Mouse (Mus musculus): ENCODE results near the gene Psmc3ip. TPM values are rescaled to one million over a fixed set of nuclear protein-coding genes. Genes with fewer than 3 reads are reported as not detected.

The Psmc3ip gene
- polyA plus RNA-seq, 1 experiment from 2014 or later = 23.4 TPM

DNA sequence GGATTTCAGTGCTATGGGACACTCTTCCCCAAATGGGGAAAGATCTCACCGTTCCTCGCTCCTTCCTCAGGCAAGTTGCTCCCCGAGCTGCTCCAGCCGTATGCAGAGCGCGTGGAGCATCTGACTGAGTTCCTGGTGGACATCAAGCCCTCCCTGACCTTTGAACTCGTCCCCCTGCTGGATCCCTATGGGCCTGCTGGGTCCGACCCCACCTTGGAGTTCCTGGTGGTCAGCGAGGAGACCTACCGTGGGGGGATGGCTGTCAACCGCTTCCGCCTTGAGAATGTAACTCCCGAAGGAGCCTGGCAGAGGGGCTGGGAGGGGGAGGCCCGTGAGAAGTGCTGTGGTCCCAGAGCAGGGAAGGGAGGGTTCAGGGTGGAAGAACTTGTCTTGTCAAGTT lies 11.0 kb downstream of the Psmc3ip start:
- H3K27me3 ChIP-seq = peaks cover 20% of the 10 kb centered on the region
- H3K4me2 ChIP-seq = no peak overlapping the region
- 86% methylated on average over 14 of the region's 14 CpGs for WGBS
- H3K9me3 ChIP-seq = no peaks in the 10 kb centered on the region
- peaks cover 55% of the 10 kb centered on the region for H3K4me1 ChIP-seq (replicated peaks)
- peaks cover 17% of the 10 kb centered on the region for H3K36me3 ChIP-seq
- ATAC-seq (ENCODE audit: low FRiP score) = no peak
- no peak overlapping the region for H3K4me3 ChIP-seq
- no peak overlapping the region; the same call in 1 of the 2 replicates for H3K9ac ChIP-seq
- H3K27ac ChIP-seq = no peak overlapping the region

DNA sequence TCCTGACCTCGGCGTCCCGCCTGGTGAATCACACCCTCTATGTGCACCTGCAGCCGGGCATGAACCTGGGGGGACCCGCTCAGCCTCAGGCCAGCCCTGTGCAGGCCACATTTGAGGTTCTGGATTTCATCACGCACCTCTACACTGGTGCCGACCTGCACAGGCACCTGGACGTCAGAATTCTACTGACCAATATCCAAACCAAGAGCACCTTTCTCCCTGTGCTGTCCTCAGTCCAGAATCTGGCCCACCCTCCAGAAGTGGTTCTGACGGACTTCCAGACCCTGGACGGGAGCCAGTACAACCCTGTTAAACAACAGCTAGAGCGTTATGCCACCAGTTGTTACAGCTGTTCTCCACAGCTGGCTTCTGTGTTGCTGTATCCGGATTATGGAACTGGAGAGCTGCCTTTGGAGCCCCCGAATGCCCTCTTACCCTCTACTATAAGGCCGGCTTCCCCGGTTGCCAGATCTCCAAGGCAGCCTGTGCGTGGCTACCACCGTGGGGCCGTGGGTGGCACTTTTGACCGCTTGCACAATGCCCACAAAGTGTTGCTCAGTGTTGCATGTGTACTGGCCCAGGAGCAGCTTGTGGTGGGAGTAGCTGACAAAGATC lies 12.0 kb downstream of the Psmc3ip start:
- H3K9me3 ChIP-seq = no peaks in the 10 kb centered on the region
- peak overlapping the region; percentile 91 for H3K9ac ChIP-seq
- ATAC-seq (ENCODE audit: low FRiP score) = no peak; the same call in 1 of the 2 replicates
- H3K4me1 ChIP-seq (replicated peaks) = peaks cover 49% of the 10 kb centered on the region
- peak overlapping the region; percentile 92 for H3K27ac ChIP-seq
- peaks cover 7% of the 10 kb centered on the region for H3K36me3 ChIP-seq
- H3K27me3 ChIP-seq = peaks cover 31% of the 10 kb centered on the region
- peak overlapping the region; percentile 70 for H3K4me3 ChIP-seq
- 33% methylated on average over 19 of the region's 19 CpGs for WGBS
- peak overlapping the region; percentile 100 for H3K4me2 ChIP-seq

DNA sequence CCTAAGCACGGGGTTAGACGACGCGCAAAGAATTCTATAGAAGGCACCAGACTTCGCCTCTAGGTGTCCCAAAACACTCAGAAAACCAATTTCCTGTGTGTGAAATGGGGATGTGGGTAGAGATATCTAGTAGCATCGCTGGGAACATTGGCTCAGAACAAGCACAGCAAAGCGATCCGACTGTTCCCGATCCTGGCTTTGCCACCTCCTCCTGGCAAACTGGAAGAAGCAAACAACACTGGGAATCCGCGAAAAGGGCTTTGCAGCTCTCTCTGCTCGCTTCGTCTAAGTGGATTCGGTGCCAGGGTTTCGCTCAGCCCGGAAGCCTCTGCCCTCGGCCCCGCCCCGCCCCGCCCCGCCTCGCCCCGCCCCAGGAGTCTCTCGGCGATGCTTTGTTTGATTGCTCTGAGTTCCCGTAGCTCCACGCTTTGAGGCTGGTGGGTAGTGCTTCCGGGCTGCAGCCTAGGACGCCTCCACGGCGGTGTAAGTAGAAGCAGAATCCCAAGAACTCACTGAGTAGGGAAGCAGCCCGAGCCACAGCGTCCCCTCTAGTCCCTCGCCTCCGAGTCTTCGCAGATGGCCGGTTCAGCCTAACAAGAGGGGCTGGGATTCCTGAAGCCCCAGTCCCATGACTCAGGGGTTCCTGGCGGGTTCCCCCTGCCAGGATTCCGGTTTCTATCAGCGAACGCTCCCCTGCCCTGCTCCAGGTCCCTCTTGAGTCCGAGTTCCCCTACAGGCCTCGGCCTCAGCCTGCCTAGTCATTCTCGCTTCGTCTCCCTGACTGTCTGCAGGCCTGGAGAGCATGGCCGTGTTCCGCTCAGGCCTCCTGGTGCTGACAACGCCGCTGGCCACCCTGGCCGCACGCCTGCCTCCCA lies 12.8 kb downstream of the Psmc3ip start, which contains the start of gene Coasy:
Coasy (plus strand) TSS at position 358 of the 875 bp plus-strand sequence.
- Histone ChIP-seq H3K27me3 (peaks cover 38% of the 10 kb centered on the region), H3K36me3 (peaks cover 7% of the 10 kb centered on the region), H3K4me1 (replicated peaks) (peaks cover 41% of the 10 kb centered on the region), H3K9ac (peak within 1 kb of the TSS; percentile 91), H3K27ac (peak within 1 kb of the TSS; percentile 92), H3K4me2 (peak within 1 kb of the TSS; percentile 100), H3K9me3 (no peaks in the 10 kb centered on the region), H3K4me3 (peak within 1 kb of the TSS; percentile 70)
- under 1% methylated on average over 51 of the region's 51 CpGs for WGBS
- peak; percentile 92 for ATAC-seq (ENCODE audit: low FRiP score)

DNA sequence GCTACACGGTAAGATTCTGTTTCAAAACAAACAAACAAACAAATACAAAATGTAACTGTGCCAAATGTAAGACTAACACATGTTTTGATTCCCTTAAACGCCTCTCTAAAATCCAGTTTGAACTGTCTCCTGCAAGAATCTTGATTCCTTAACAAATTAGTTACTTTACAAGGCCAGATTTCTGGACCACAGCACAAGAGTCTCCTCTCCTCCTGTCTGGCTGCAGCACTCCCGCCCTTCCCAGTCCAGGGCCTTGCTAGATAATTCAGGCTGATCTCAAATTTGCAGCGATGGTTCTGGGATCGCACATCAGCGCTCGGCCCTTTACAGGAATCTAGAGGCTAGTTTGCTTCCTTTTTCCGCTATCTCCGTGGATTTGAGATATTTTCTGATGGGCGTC lies 13.6 kb downstream of the Psmc3ip start:
- Histone ChIP-seq H3K9ac (peak overlapping the region; percentile 91), H3K4me1 (replicated peaks) (peaks cover 39% of the 10 kb centered on the region), H3K9me3 (no peaks in the 10 kb centered on the region), H3K4me2 (peak overlapping the region; percentile 100), H3K27me3 (peaks cover 46% of the 10 kb centered on the region), H3K36me3 (peaks cover 12% of the 10 kb centered on the region), H3K4me3 (peak overlapping the region; percentile 70), H3K27ac (peak overlapping the region; percentile 92)
- 5% methylated on average over 10 of the region's 10 CpGs for WGBS
- no peak for ATAC-seq (ENCODE audit: low FRiP score)

DNA sequence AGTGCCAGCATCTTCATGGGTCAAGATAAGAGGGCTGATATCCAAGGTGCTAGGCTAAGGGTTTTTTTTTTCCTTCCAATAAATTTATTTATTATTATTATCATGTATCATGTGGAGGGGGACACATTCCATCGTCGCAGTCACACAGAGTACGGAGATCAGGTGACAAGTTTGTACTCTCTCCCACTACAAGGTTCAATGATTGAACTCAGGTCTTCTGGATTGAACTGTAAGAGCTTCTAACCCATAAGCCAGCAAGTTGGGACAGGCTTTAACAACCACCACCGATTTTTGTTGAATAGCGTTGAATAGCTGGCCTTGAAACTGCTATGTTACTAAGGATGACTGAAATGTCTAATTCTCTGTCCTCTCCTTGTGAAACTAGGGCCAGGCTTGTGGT lies 14.8 kb downstream of the Psmc3ip start:
- Histone ChIP-seq H3K36me3 (peaks cover 9% of the 10 kb centered on the region), H3K27ac (no peak overlapping the region), H3K9me3 (no peaks in the 10 kb centered on the region), H3K4me2 (no peak overlapping the region), H3K9ac (no peak overlapping the region), H3K4me3 (no peak overlapping the region), H3K27me3 (peaks cover 55% of the 10 kb centered on the region), H3K4me1 (replicated peaks) (peaks cover 29% of the 10 kb centered on the region)
- ATAC-seq (ENCODE audit: low FRiP score) = no peak
- WGBS = 68% methylated on average over 5 of the region's 5 CpGs

DNA sequence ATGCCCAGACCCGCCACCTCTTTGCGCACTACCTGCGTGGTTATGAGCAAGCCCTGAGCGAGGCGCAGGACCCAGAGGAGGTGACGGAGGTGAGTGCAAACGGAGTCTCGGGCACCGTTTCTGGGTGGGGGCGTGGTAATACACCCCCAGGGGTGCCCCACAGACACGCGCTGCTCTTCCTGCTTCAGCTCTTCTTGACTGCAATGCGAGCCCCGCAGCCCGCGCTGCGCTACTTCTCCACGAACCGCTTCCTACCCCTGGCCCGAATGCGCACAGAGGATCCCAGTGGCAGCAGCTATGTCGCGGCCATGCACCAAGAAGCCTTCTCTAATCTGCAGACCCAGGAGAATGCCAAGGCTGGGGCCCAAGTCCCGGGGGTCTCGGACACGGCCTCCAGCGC lies 15.5 kb downstream of the Psmc3ip start:
- no peak overlapping the region; the same call in 1 of the 2 replicates for H3K4me2 ChIP-seq
- H3K36me3 ChIP-seq = peaks cover 9% of the 10 kb centered on the region
- H3K27me3 ChIP-seq = peaks cover 55% of the 10 kb centered on the region
- H3K27ac ChIP-seq = no peak overlapping the region
- peak overlapping the region; percentile 29; the same call in 1 of the 2 replicates for H3K9ac ChIP-seq
- H3K4me3 ChIP-seq = peak overlapping the region; percentile 15; the same call in 1 of the 2 replicates
- WGBS = 6% methylated on average over 27 of the region's 27 CpGs
- no peak for ATAC-seq (ENCODE audit: low FRiP score)
- H3K4me1 ChIP-seq (replicated peaks) = peaks cover 29% of the 10 kb centered on the region
- no peaks in the 10 kb centered on the region for H3K9me3 ChIP-seq

- no peak within 1 kb of the TSS for H3K4me2 ChIP-seq
- no peak for ATAC-seq (ENCODE audit: low FRiP score)
- H3K9ac ChIP-seq = no peak within 1 kb of the TSS
- H3K4me3 ChIP-seq = peak within 1 kb of the TSS; percentile 15; the same call in 1 of the 2 replicates
- no peak within 1 kb of the TSS for H3K27ac ChIP-seq
- H3K27me3 ChIP-seq = peaks cover 55% of the 10 kb centered on the region
- H3K36me3 ChIP-seq = peaks cover 9% of the 10 kb centered on the region; the same call in 1 of the 2 replicates
- no peaks in the 10 kb centered on the region for H3K9me3 ChIP-seq
- 70% methylated on average over 9 of the region's 9 CpGs for WGBS
- H3K4me1 ChIP-seq (replicated peaks) = peaks cover 17% of the 10 kb centered on the region
Measured at GRCm38 (mm10) chr11:101078121-101078520, 17.1 kb downstream of the Psmc3ip start, which contains the start of gene Hsd17b1. Gene Hsd17b1 (plus strand): TSS chr11:101078411.

- 72% methylated on average over 14 of the region's 14 CpGs for WGBS
- H3K27ac ChIP-seq = no peak overlapping the region
Measured at GRCm38 (mm10) chr11:101071810-101072428, 23.3 kb downstream of the Psmc3ip start.

GRCm38 (mm10) chr11:101070987-101071386 lies 24.2 kb downstream of the Psmc3ip start:
- peak overlapping the region; percentile 92 for H3K9ac ChIP-seq
- WGBS = 68% methylated on average over 6 of the region's 6 CpGs
- no peak for ATAC-seq (ENCODE audit: low FRiP score)
- no peaks in the 10 kb centered on the region for H3K9me3 ChIP-seq
- H3K4me1 ChIP-seq (replicated peaks) = peaks cover 29% of the 10 kb centered on the region
- H3K4me3 ChIP-seq = peak overlapping the region; percentile 81
- H3K4me2 ChIP-seq = peak overlapping the region; percentile 95
- H3K36me3 ChIP-seq = no peaks in the 10 kb centered on the region
- H3K27ac ChIP-seq = no peak overlapping the region
- H3K27me3 ChIP-seq = peaks cover 14% of the 10 kb centered on the region; the same call in 1 of the 2 replicates

More at GRCm38 (mm10) chr11:101071810-101072428, 23.3 kb downstream of the Psmc3ip start:
- H3K4me1 ChIP-seq (replicated peaks) = peaks cover 22% of the 10 kb centered on the region
- no peaks in the 10 kb centered on the region for H3K9me3 ChIP-seq
- peaks cover 7% of the 10 kb centered on the region; the same call in 1 of the 2 replicates for H3K36me3 ChIP-seq
- H3K9ac ChIP-seq = no peak overlapping the region
- no peak for ATAC-seq (ENCODE audit: low FRiP score)
- H3K4me2 ChIP-seq = no peak overlapping the region
- no peak overlapping the region for H3K4me3 ChIP-seq
- peaks cover 24% of the 10 kb centered on the region for H3K27me3 ChIP-seq

- H3K36me3 ChIP-seq = no peaks in the 10 kb centered on the region
- H3K4me2 ChIP-seq = peak overlapping the region; percentile 95
- H3K27me3 ChIP-seq = 0 out of 2 replicates have a peak, but pooled peaks cover 12% of the 10 kb centered on the region
- H3K4me1 ChIP-seq (replicated peaks) = peaks cover 29% of the 10 kb centered on the region
- H3K27ac ChIP-seq = peak overlapping the region; percentile 83
- ATAC-seq (ENCODE audit: low FRiP score) = peak; percentile 75
- WGBS = under 1% methylated on average over 35 of the region's 36 CpGs
- H3K9ac ChIP-seq = peak overlapping the region; percentile 92
- no peaks in the 10 kb centered on the region for H3K9me3 ChIP-seq
- peak overlapping the region; percentile 81 for H3K4me3 ChIP-seq
Measured at GRCm38 (mm10) chr11:101070189-101070527, 25.1 kb downstream of the Psmc3ip start.

DNA sequence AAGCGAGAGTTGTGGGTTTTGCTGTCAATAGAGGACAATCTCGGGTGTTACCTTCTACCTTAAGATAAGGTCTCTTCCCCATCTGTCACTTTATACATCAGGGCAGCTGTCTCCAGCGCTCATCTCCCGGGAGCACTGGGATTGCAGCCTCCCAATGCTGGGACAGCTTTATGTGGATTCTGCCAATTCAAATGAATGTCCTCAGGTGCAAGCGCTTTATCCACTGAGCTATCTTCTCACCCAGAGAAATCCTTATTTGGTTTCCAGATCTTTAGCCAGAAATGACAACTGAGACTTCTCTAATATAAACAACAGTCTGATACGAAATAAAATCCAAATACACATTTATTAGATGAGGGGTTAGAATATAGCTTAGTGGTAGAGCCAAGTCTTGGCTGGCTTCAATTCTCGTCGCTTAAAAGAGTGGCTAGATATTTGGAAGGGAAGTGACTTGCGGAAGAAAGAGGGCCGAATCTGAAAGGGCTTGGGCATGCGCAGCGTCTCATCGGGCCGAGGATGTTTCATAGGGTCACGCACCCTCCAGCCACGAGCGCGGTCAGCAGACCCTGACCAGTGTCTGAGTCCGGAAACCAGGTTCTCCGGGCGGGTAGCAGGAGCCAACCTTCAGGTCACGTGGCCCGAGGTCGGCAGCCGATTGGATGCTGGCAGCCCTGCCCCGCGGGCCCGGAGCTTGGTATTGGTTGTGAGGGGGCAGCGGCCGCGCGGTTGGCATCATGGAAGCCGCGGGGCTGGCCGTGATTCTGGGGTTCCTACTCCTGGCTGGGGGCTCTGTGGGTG lies 25.6 kb downstream of the Psmc3ip start, which contains the start of gene Naglu:
Naglu (plus strand) TSS at position 622 of the 798 bp plus-strand sequence.
- Histone ChIP-seq H3K36me3 (no peaks in the 10 kb centered on the region), H3K27me3 (0 out of 2 replicates have a peak, but pooled peaks cover 12% of the 10 kb centered on the region), H3K9me3 (no peaks in the 10 kb centered on the region), H3K4me1 (replicated peaks) (peaks cover 29% of the 10 kb centered on the region), H3K27ac (peak within 1 kb of the TSS; percentile 83), H3K9ac (peak within 1 kb of the TSS; percentile 92), H3K4me3 (peak within 1 kb of the TSS; percentile 81), H3K4me2 (peak within 1 kb of the TSS; percentile 95)
- ATAC-seq (ENCODE audit: low FRiP score) = peak; percentile 90
- WGBS = 4% methylated on average over 35 of the region's 35 CpGs
